Mouse (Mus musculus): Measurements from ENCODE around the gene Plscr3. TPM values are rescaled to one million over a fixed set of nuclear protein-coding genes. Genes with fewer than 3 reads are reported as not detected.

Gene Plscr3
- polyA plus RNA-seq, 1 experiment = 37.6 TPM

GRCm38 (mm10) chr11:69823456-69823855 is 22.7 kb upstream of the Plscr3 start:
- no peak for DNase-seq (ENCODE audit: extremely low spot score in 1 of 2, low spot score in 1 of 2)

DNA sequence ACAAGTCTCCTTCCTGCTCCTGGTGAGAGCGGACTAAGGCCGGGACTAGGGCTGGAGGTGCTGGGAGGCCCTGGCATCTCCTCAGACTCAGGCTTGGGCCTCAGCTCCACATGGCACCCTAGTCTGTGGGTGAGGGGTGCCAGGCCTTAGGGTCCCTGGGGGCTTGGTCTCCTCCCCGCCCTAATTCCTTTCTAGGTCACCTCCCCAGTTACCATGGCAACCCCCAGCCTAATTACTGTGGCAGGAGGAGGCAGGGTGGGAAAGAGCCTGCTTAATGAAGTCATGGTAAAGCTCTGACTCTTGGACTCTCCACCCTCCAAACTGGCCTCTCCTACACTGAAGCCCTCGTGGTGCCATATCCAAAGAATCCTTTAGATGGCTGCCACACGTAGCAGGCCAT is 17.3 kb upstream of the Plscr3 start:
- DNase-seq (ENCODE audit: extremely low spot score in 1 of 2, low spot score in 1 of 2) = no peak

- DNase-seq (ENCODE audit: extremely low spot score in 1 of 2, low spot score in 1 of 2) = no peak
Observed at GRCm38 (mm10) chr11:69833554-69833953, 12.6 kb upstream of the Plscr3 start.

- DNase-seq (ENCODE audit: extremely low spot score in 1 of 2, low spot score in 1 of 2) = no peak
Observed at GRCm38 (mm10) chr11:69834001-69834549, 12.1 kb upstream of the Plscr3 start.

DNA sequence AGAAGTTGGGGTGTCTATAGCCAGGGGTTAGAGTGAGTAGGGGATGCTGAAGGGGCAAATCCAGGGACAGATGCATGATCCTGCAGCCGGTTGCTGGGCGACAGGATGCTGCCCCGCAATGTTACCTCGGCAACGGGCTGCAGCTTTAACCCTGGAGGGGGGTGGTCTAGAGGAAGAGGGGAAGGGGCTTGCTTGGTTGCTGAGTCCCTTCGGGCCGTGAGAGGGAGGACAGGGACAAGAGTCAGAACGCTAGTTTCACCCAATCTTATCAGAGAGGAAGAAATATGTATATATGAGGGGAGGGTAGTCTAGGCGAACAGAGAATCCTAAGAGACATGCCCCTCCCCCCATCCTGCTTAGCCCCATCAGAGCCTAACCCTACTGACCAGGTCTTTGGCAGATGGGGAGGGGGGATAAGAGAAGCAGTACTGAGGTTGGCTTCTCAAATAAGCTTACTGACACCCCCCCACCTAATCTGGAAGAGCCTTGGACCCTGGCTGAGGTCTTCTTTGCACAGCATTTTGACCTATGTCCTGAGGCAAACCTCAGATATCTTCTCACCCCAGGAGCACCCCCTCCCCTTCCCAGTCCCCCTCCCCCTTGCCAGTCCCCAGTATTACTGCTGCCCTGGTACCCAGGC is 10.7 kb upstream of the Plscr3 start:
- DNase-seq (ENCODE audit: extremely low spot score in 1 of 2, low spot score in 1 of 2) = no peak

DNA sequence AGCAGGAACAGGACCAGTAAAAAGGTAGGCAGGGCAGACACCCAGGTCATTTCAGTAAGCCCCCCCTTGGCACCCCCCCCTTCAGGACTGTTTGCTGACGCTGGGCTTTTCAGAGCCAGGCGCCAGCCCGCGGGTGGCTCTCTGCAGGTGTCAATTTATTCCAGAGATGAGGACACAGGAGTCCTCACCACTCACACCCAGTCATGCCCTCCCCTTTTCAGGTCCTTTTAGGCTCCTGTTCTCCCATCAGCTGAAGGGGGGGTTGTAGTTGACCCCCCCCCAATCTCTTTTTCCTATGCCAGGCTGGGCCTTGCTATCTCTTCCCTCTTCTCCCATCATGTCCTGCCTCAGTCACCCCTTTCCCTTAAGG is 10.2 kb upstream of the Plscr3 start:
- DNase-seq (ENCODE audit: extremely low spot score in 1 of 2, low spot score in 1 of 2) = no peak

- peak in 1 of 2 experiments; percentile 41 for DNase-seq (ENCODE audit: extremely low spot score in 1 of 2, low spot score in 1 of 2)
Observed at GRCm38 (mm10) chr11:69836703-69837576, 9.2 kb upstream of the Plscr3 start.

DNA sequence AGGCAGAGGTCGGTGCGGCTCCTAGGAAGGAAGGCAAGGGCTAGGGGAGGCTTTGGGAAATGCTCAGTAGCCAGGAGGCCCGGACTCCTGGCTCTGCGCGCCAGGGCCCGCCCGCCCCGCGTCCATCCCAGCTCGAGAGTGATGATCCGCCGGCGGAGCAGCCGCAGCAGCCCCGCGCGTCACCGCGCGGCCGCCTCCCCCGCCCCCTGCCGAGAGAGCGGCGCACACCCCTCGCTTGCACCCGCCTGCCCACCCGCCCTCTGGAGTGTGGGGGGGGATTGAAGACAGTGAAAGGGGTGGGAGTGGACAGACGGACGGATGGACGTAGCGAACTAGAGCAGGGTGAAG is 8.6 kb upstream of the Plscr3 start, which contains the start of gene Nlgn2:
TSS of gene Nlgn2 (minus strand) at position 181 of the 348 bp plus-strand sequence.
- DNase-seq (ENCODE audit: extremely low spot score in 1 of 2, low spot score in 1 of 2) = no peak

- peak; percentile 98 to 99 for DNase-seq (ENCODE audit: extremely low spot score in 1 of 2, low spot score in 1 of 2)
Observed at GRCm38 (mm10) chr11:69837952-69838713, 8.0 kb upstream of the Plscr3 start, which contains the start of gene Tmem256. TSS of gene Tmem256 (plus strand) at chr11:69838514.

- DNase-seq (ENCODE audit: extremely low spot score in 1 of 2, low spot score in 1 of 2) = peak in 1 of 2 experiments; percentile 37
Observed at GRCm38 (mm10) chr11:69838714-69839104, 7.5 kb upstream of the Plscr3 start.

GRCm38 (mm10) chr11:69846738-69847688 is 837 bp downstream of the Plscr3 start:
- no peak for DNase-seq (ENCODE audit: extremely low spot score in 1 of 2, low spot score in 1 of 2)

DNA sequence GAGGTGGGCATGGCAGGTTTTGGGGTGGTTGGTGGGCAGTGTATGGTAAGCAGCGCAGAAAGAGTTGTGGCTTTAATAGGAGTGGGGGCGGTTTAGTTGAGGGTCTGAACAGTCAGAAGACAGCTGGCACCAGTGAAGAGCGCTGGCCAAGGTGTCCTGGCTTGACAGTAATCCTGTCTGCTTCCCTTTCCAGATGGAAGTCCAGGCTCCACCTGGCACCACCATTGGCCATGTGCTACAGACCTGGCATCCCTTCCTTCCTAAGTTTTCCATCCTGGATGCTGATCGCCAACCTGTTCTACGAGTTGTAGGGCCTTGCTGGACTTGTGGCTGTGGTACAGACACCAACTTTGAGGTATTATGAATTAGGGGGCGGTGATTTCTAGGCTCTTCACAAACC is 1.8 kb downstream of the Plscr3 start:
- DNase-seq (ENCODE audit: extremely low spot score in 1 of 2, low spot score in 1 of 2) = no peak

DNA sequence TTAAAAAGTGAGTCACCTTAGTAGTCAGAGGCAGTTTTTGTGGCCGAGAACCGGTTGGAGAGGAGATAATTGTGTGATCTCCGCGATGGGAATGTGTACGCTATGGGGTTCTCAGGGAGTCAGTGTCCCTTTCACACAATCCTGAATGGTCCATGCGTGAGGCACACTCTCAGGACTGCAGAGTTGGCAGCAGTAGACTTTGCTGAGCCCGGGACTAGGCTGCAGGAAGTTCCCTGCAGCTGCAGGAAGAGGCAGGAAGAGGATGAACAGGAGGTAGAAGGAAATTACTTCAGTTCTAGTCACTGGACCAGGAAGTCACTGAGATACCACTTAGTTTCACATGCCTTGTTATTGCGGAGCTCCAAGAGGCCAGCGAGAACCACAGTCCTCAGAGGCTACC is 3.0 kb downstream of the Plscr3 start:
- DNase-seq (ENCODE audit: extremely low spot score in 1 of 2, low spot score in 1 of 2) = no peak

DNA sequence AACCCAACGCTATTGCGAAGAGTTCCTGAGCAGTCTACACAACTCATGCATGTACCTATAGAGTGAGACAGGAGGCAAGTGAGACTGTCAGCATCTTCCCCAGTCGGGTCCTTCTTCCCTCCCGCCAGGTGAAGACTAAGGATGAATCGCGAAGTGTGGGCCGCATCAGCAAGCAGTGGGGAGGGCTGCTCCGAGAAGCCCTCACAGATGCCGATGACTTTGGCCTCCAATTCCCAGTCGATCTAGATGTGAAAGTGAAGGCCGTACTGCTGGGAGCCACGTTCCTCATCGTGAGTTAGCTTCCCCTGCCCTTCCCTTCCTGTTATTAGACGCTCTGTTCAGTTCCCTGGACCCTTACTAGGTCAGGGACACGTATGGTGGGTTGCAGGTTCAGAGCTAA is 3.7 kb downstream of the Plscr3 start:
- no peak for DNase-seq (ENCODE audit: extremely low spot score in 1 of 2, low spot score in 1 of 2)

- no peak for DNase-seq (ENCODE audit: extremely low spot score in 1 of 2, low spot score in 1 of 2)
Observed at GRCm38 (mm10) chr11:69850754-69851153, 4.6 kb downstream of the Plscr3 start.

- no peak for DNase-seq (ENCODE audit: extremely low spot score in 1 of 2, low spot score in 1 of 2)
Observed at GRCm38 (mm10) chr11:69853994-69854393, 7.8 kb downstream of the Plscr3 start.

DNA sequence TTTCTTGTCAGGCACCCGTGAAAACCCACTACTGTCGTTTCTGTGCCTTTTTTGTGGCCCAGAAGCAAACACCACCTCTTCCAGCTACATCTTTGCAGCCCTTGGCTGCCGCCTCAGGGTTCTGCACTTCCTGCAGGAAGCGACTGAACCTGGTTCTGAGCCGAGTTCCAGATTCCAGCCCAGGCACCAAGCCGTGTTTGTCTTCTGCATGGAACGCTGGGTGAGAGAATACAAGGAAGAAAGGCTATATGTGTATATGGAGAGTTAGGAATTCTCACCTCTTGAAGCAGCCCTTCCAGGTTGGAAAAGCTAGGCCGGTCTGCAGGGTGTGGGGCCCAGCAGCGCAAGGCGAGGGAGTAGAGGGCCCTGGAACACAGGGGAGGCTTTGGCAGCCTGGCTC is 8.5 kb downstream of the Plscr3 start:
- no peak for DNase-seq (ENCODE audit: extremely low spot score in 1 of 2, low spot score in 1 of 2)

DNA sequence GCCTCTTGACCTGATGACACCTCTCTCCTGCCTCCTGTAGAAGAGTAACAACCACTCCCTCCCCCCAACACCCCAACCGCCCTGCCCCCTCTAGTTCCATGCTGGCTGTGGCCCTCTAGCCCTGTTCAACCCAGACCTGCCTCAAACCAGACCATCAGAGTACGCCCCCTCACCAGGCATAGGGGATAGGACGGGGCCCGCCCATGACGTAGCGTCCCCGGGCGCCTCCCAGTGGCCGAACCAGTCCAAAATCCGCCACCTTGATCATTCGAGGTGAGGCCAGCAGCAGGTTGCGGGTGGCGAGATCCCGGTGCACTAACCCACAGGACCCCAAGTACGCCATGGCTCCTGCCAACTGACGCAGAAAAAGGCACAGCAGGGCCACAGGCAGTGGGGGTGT is 9.2 kb downstream of the Plscr3 start:
- DNase-seq (ENCODE audit: extremely low spot score in 1 of 2, low spot score in 1 of 2) = no peak

GRCm38 (mm10) chr11:69858113-69858998 is 12.2 kb downstream of the Plscr3 start, which contains the start of gene Tnk1:
TSS of gene Tnk1 (minus strand) at chr11:69858730.
- DNase-seq (ENCODE audit: extremely low spot score in 1 of 2, low spot score in 1 of 2) = no peak

Measured in frontal cortex, adult 2 months (tissue).